Mouse (Mus musculus) cortical plate, adult 2 months (tissue): ENCODE measurements around the gene Gsk3a.

ENCODE experiments used
- CTCF ChIP-seq: fragments of 200-500 bp; IDR thresholded peaks from 2 replicates; pipeline ENCODE4 v1.5.1; 2011; ENCODE audit warnings: mild to moderate bottlenecking, control low read depth, low read length; ENCODE audit not compliant: insufficient read depth; ENCODE audit errors: extremely low read depth
- POLR2A ChIP-seq: fragments of 200-500 bp; IDR thresholded peaks from 2 replicates; pipeline ENCODE4 v1.6.1; 2011; ENCODE audit warnings: mild to moderate bottlenecking, low read length, control low read depth; ENCODE audit not compliant: insufficient read depth; ENCODE audit errors: extremely low read depth

- TF ChIP-seq POLR2A (no peak), CTCF (no peak)
Observed at GRCm38 (mm10) chr7:25277405-25277804, 39.8 kb upstream of the Gsk3a start.
